Mouse (Mus musculus): ENCODE measurements at regions not wholly inside any gene's neighbourhood (a gene's known extent, or its start where the extent isn't known, plus 50 kb on each side); places are given as distances from the start of the nearest gene placed in this dataset.

- no peak overlapping the region for H3K4me3 ChIP-seq (ENCODE audit: low read length)
- no peak overlapping the region for H3K27ac ChIP-seq (ENCODE audit: low read length)
- no peak for ATAC-seq
- no peaks in the 10 kb centered on the region for H3K4me1 ChIP-seq (ENCODE audit: control insufficient read depth, insufficient read depth, low read length)
- no peak overlapping the region for H3K4me2 ChIP-seq (ENCODE audit: low read depth, low read length)
- no peaks in the 10 kb centered on the region for H3K27me3 ChIP-seq (replicated peaks; ENCODE audit: control insufficient read depth, insufficient read depth, low read length)
- no peak overlapping the region for H3K9ac ChIP-seq (ENCODE audit: low read depth, low read length)
- H3K9me3 ChIP-seq (ENCODE audit: control insufficient read depth, low read length): no peaks in the 10 kb centered on the region
- 33% methylated on average over 8 of the region's 8 CpGs for WGBS
- H3K36me3 ChIP-seq (ENCODE audit: control insufficient read depth, insufficient read depth, low read length): no peaks in the 10 kb centered on the region
These were observed 302.6 kb upstream of the C030005K15Rik start for GRCm38 (mm10) chr10:98029124-98029523.

GRCm38 (mm10) chr10:98029621-98030020 is 303.1 kb upstream of the C030005K15Rik start:
- WGBS: 41% methylated on average over 3 of the region's 3 CpGs
- ATAC-seq: peak; percentile 53; the same call in 1 of the 2 replicates

DNA sequence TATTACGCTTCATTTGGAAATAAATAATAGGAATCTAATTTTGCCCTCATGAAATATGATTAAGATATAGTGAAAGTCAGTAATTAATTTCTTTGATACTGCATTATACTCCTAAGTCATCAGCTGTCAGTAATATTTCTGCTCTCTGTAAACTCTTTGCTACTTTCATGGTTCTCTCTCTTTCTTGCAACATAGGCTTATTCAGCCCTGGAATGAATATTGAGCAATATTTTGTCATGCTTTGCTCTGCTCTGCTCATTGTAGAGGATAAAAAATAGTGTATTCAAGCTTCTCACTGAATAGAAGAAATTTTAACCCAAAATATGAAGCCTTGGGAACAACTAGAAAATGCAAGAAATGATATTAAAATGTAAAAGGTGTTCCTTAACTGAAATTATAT is 306.1 kb upstream of the C030005K15Rik start:
- Histone ChIP-seq H3K4me2 (ENCODE audit: low read depth, low read length) (no peak overlapping the region), H3K36me3 (ENCODE audit: control insufficient read depth, insufficient read depth, low read length) (no peaks in the 10 kb centered on the region), H3K27me3 (replicated peaks; ENCODE audit: control insufficient read depth, insufficient read depth, low read length) (no peaks in the 10 kb centered on the region), H3K4me1 (ENCODE audit: control insufficient read depth, insufficient read depth, low read length) (no peaks in the 10 kb centered on the region), H3K27ac (ENCODE audit: low read length) (no peak overlapping the region), H3K4me3 (ENCODE audit: low read length) (no peak overlapping the region), H3K9ac (ENCODE audit: low read depth, low read length) (no peak overlapping the region), H3K9me3 (ENCODE audit: control insufficient read depth, low read length) (no peaks in the 10 kb centered on the region)
- 88% methylated on average over 1 of the region's 1 CpGs for WGBS
- no peak for ATAC-seq

More at GRCm38 (mm10) chr10:98029621-98030020, 303.1 kb upstream of the C030005K15Rik start:
- Histone ChIP-seq H3K27me3 (replicated peaks; ENCODE audit: control insufficient read depth, insufficient read depth, low read length) (no peaks in the 10 kb centered on the region), H3K4me2 (ENCODE audit: low read depth, low read length) (no peak overlapping the region), H3K9me3 (ENCODE audit: control insufficient read depth, low read length) (no peaks in the 10 kb centered on the region), H3K27ac (ENCODE audit: low read length) (no peak overlapping the region), H3K9ac (ENCODE audit: low read depth, low read length) (no peak overlapping the region), H3K36me3 (ENCODE audit: control insufficient read depth, insufficient read depth, low read length) (no peaks in the 10 kb centered on the region), H3K4me1 (ENCODE audit: control insufficient read depth, insufficient read depth, low read length) (no peaks in the 10 kb centered on the region), H3K4me3 (ENCODE audit: low read length) (no peak overlapping the region)

- Histone ChIP-seq H3K9me3 (ENCODE audit: control insufficient read depth, low read length) (no peaks in the 10 kb centered on the region), H3K27me3 (replicated peaks; ENCODE audit: control insufficient read depth, insufficient read depth, low read length) (no peaks in the 10 kb centered on the region), H3K36me3 (ENCODE audit: control insufficient read depth, insufficient read depth, low read length) (no peaks in the 10 kb centered on the region), H3K4me1 (ENCODE audit: control insufficient read depth, insufficient read depth, low read length) (no peaks in the 10 kb centered on the region), H3K27ac (ENCODE audit: low read length) (no peak overlapping the region), H3K4me2 (ENCODE audit: low read depth, low read length) (no peak overlapping the region), H3K4me3 (ENCODE audit: low read length) (no peak overlapping the region), H3K9ac (ENCODE audit: low read depth, low read length) (no peak overlapping the region)
- no peak for ATAC-seq
- WGBS: 82% methylated on average over 4 of the region's 4 CpGs
These were observed 315.2 kb upstream of the C030005K15Rik start for GRCm38 (mm10) chr10:98041766-98042165.

GRCm38 (mm10) chr10:98043873-98044272 is 317.3 kb upstream of the C030005K15Rik start:
- Histone ChIP-seq H3K9ac (ENCODE audit: low read depth, low read length) (no peak overlapping the region), H3K4me3 (ENCODE audit: low read length) (no peak overlapping the region), H3K27me3 (replicated peaks; ENCODE audit: control insufficient read depth, insufficient read depth, low read length) (no peaks in the 10 kb centered on the region), H3K4me2 (ENCODE audit: low read depth, low read length) (no peak overlapping the region), H3K27ac (ENCODE audit: low read length) (no peak overlapping the region), H3K36me3 (ENCODE audit: control insufficient read depth, insufficient read depth, low read length) (no peaks in the 10 kb centered on the region), H3K4me1 (ENCODE audit: control insufficient read depth, insufficient read depth, low read length) (no peaks in the 10 kb centered on the region), H3K9me3 (ENCODE audit: control insufficient read depth, low read length) (no peaks in the 10 kb centered on the region)
- 64% methylated on average over 2 of the region's 2 CpGs for WGBS
- peak; percentile 84 for ATAC-seq

DNA sequence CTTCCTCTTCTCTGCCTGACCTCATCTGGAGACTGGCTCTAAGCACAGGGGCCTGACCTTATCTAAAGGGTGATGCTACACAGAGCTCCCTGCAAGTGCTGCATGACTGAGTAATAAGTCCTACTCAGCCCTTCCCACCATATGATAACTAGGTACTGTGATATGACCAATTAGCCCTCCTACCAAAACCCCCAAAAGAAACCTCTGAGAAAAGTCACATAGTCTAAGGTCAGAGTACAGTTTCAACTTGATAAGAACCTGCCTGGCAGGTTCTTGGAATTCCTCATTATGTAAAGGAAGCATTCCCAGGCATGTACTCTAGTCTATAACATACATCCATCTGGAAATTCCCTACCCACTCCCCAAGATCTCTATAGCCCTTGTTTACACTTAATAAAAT is 318.0 kb upstream of the C030005K15Rik start:
- Histone ChIP-seq H3K27ac (ENCODE audit: low read length) (peak overlapping the region; percentile 21; the same call in 1 of the 2 replicates), H3K9me3 (ENCODE audit: control insufficient read depth, low read length) (no peaks in the 10 kb centered on the region), H3K4me1 (ENCODE audit: control insufficient read depth, insufficient read depth, low read length) (no peaks in the 10 kb centered on the region), H3K4me3 (ENCODE audit: low read length) (no peak overlapping the region), H3K27me3 (replicated peaks; ENCODE audit: control insufficient read depth, insufficient read depth, low read length) (no peaks in the 10 kb centered on the region), H3K9ac (ENCODE audit: low read depth, low read length) (no peak overlapping the region), H3K36me3 (ENCODE audit: control insufficient read depth, insufficient read depth, low read length) (no peaks in the 10 kb centered on the region), H3K4me2 (ENCODE audit: low read depth, low read length) (no peak overlapping the region)
- ATAC-seq: peak; percentile 96

DNA sequence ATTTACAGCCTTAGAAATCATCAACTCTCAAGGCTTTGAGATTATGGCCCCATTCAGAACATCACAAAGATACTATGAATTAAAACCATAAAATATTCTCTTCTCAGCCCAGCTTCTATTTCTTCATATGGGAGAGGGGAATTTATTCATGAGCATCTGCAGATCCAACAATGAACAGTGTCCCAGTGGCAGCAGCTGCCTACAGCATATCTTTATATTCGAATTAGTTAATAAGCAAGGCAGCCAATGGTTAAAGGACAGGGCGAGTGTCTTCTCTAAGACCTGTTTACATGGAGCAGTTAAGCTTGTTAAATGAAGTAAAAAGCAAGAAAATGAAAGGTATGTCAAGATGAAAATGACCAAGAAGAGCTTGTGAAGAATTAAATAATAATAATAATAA is 346.9 kb upstream of the C030005K15Rik start:
- Histone ChIP-seq H3K9me3 (ENCODE audit: control insufficient read depth, low read length) (no peaks in the 10 kb centered on the region), H3K4me3 (ENCODE audit: low read length) (no peak overlapping the region), H3K27ac (ENCODE audit: low read length) (no peak overlapping the region), H3K27me3 (replicated peaks; ENCODE audit: control insufficient read depth, insufficient read depth, low read length) (no peaks in the 10 kb centered on the region), H3K36me3 (ENCODE audit: control insufficient read depth, insufficient read depth, low read length) (no peaks in the 10 kb centered on the region), H3K4me2 (ENCODE audit: low read depth, low read length) (no peak overlapping the region), H3K9ac (ENCODE audit: low read depth, low read length) (no peak overlapping the region), H3K4me1 (ENCODE audit: control insufficient read depth, insufficient read depth, low read length) (no peaks in the 10 kb centered on the region)
- WGBS: 79% methylated on average over 2 of the region's 2 CpGs
- no peak for ATAC-seq

- H3K36me3 ChIP-seq (ENCODE audit: control insufficient read depth, insufficient read depth, low read length): no peaks in the 10 kb centered on the region
- H3K27ac ChIP-seq (ENCODE audit: low read length): no peak overlapping the region
- 64% methylated on average over 2 of the region's 2 CpGs for WGBS
- no peak overlapping the region for H3K9ac ChIP-seq (ENCODE audit: low read depth, low read length)
- no peaks in the 10 kb centered on the region for H3K9me3 ChIP-seq (ENCODE audit: control insufficient read depth, low read length)
- H3K4me1 ChIP-seq (ENCODE audit: control insufficient read depth, insufficient read depth, low read length): no peaks in the 10 kb centered on the region
- H3K4me3 ChIP-seq (ENCODE audit: low read length): no peak overlapping the region
- no peak overlapping the region for H3K4me2 ChIP-seq (ENCODE audit: low read depth, low read length)
- no peaks in the 10 kb centered on the region for H3K27me3 ChIP-seq (replicated peaks; ENCODE audit: control insufficient read depth, insufficient read depth, low read length)
- ATAC-seq: no peak
These were observed 358.3 kb upstream of the C030005K15Rik start for GRCm38 (mm10) chr10:98084881-98085280.

- Histone ChIP-seq H3K36me3 (ENCODE audit: control insufficient read depth, insufficient read depth, low read length) (no peaks in the 10 kb centered on the region), H3K27ac (ENCODE audit: low read length) (no peak overlapping the region), H3K27me3 (replicated peaks; ENCODE audit: control insufficient read depth, insufficient read depth, low read length) (no peaks in the 10 kb centered on the region), H3K4me1 (ENCODE audit: control insufficient read depth, insufficient read depth, low read length) (no peaks in the 10 kb centered on the region), H3K4me2 (ENCODE audit: low read depth, low read length) (no peak overlapping the region), H3K4me3 (ENCODE audit: low read length) (no peak overlapping the region), H3K9me3 (ENCODE audit: control insufficient read depth, low read length) (no peaks in the 10 kb centered on the region), H3K9ac (ENCODE audit: low read depth, low read length) (no peak overlapping the region)
- WGBS: 80% methylated on average over 5 of the region's 5 CpGs
- no peak for ATAC-seq
These were observed 389.7 kb upstream of the C030005K15Rik start for GRCm38 (mm10) chr10:98116296-98116695.

GRCm38 (mm10) chr10:98125713-98126112 is 399.2 kb upstream of the C030005K15Rik start:
- Histone ChIP-seq H3K9ac (ENCODE audit: low read depth, low read length) (no peak overlapping the region), H3K27me3 (replicated peaks; ENCODE audit: control insufficient read depth, insufficient read depth, low read length) (no peaks in the 10 kb centered on the region), H3K4me1 (ENCODE audit: control insufficient read depth, insufficient read depth, low read length) (no peaks in the 10 kb centered on the region), H3K27ac (ENCODE audit: low read length) (no peak overlapping the region), H3K4me2 (ENCODE audit: low read depth, low read length) (no peak overlapping the region), H3K36me3 (ENCODE audit: control insufficient read depth, insufficient read depth, low read length) (no peaks in the 10 kb centered on the region), H3K9me3 (ENCODE audit: control insufficient read depth, low read length) (no peaks in the 10 kb centered on the region), H3K4me3 (ENCODE audit: low read length) (no peak overlapping the region)
- ATAC-seq: no peak
- WGBS: 80% methylated on average over 1 of the region's 1 CpGs

All from intestine, embryonic 16.5 days (tissue).